Mouse (Mus musculus): ENCODE measurements around the gene Meis2.

Gene Meis2

GRCm38 (mm10) chr2:116065570-116066005, at the start of gene Meis2:
Gene Meis2 (minus strand): TSS chr2:116065839.
- DNase-seq: peak; percentile 31

- no peak for DNase-seq
Observed at GRCm38 (mm10) chr2:116106194-116106593, 40.6 kb upstream of the Meis2 start.

- no peak for DNase-seq
Observed at GRCm38 (mm10) chr2:116105179-116105578, 39.5 kb upstream of the Meis2 start.

GRCm38 (mm10) chr2:116103411-116103996, 37.9 kb upstream of the Meis2 start:
- no peak for DNase-seq

DNA sequence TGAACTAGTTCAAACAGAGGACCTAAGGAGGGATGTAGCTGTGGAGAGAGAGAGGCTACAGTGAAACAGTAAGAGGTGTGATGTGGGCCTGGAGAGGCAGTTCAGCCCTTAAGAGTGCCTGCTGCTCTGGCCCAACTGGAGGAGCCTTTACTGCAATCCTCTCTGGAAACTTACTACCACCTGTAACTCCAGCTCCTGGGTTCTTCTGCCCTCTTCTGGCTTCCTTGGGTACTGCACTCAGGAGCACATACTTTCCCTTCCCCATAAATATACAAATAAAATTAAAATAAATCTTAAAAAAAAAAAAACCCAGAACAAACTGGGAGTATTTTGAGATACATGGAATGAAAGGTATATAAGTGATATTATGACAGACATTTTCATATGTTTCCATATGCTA, 35.6 kb upstream of the Meis2 start:
- DNase-seq: peak; percentile 66

GRCm38 (mm10) chr2:116080961-116081360, 15.3 kb upstream of the Meis2 start:
- DNase-seq: no peak

- DNase-seq: no peak
Observed at GRCm38 (mm10) chr2:116078841-116079240, 13.2 kb upstream of the Meis2 start.

GRCm38 (mm10) chr2:116077716-116078115, 12.1 kb upstream of the Meis2 start:
- DNase-seq: no peak

DNA sequence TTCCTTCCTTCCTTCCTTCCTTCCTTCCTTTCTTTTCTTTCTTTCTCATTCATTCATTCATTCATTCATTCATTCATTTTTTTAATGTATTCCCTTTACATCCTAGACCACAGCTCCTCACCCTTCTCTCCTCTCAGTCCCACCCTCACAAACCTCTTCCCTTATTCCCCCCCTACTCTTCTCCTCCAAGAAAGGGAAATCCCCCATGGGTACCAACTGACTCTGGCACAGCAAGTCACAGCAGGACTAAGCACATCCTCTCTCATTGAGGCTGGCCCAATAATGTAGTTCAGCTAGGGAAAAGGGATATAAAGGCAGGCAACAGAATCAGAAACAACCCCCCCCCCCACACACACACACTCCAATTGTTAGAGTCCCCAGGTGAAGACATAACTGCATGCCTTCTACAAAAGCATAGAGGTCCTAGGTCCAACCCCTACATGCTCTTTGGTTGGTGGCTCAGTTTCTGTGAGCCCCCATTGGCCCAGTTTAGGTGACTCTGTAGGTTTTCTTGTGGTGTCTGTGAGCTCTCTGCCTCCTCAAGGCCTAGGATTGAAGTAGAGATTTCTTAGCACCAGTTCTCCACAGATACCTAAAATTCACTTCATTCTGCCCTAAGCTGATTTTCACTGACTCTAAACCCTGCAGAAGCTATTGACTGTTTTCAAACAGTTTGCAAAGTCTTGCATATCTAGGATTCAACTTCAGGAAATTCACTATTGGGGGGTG, 11.3 kb upstream of the Meis2 start:
- DNase-seq: no peak

DNA sequence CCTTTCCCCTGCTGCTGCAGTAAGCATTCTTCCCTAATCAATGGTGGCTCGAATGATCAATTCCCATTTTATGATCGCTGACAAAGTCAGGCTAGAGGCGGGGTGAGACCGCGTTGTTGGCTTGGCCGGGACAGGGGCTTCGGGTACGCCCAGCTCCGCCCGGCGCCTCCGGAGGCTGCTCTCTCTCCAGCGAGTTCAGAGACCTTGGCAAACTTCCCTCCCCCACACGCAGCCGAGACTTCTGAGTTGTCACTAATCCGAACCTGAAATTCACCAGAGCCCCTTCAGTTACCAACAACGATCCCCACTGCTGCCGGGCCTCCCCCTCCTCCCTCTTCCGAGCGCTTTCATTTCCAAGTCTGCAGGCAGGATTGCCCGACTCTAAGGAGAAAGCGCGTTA, 10.3 kb upstream of the Meis2 start:
- DNase-seq: peak; percentile 10

DNA sequence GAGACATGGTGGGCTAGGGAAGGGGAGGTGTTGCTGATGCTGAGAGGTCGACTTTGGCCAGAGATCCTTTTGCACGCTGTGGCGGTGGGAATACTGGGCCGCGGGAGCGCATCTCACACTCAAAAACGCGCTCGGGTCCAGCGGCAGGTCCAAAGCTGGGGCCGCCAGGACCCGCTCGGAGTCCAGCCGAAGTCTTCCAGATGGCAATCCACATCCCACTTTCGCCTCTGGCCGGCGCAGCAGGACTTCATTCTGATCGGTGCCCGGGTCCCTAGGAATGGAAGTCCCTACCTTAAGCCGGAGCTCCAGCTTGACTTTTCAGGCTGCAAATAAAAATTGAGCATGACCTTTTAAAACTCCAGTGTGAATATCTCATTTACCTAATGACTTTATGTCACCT, 9.8 kb upstream of the Meis2 start:
- DNase-seq: no peak

DNA sequence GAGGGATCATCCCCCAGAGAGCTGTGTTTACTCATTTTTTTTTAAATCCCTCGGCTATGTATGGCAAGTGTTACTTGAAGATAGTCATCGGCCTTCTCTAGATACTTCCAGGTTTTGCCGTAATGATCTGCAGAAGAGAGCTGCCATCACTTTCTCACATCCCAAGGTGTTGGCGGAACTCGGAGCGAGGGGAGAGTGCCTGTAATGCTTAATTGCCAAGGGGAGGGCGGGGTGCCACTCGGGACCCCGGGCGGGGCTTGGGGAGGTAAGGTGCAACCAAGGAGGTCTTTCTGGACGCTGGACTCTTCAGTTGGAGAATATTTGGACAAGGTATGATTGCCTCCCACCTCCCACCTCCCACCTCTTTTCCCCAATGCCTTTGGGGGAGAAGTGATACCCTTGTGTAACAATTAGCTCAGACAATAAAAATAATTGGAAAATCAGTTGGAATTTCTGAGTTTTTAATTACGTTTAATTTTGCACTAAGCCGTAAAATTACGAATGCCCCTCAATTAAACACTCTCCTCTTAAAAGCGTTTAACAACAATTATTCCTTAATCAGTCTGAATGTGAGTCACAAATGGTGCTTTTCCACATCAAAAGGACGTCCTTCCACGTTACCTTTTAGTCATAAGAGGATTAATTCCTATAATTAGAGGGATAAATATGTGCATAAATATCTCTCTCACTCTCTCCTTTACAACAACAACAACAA, 9.2 kb upstream of the Meis2 start:
- no peak for DNase-seq

DNA sequence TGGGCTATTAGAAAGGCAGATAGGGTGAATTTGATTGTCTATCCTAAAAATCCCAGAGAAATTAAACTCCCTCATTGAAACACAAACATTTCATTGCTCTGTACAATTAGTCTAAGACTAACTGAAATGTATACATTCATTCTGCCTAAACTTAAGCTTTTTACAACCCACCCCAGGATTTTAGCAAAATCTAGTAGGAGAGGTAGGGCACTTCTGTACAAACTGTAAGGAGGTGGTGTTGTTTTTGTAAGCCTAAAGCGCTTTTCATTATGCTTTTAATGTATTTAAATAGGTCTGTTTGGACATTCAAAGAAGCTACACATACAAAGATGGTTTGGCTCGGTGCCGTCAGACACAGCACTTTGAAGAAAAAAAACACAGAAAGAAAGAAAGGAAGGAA, 8.4 kb upstream of the Meis2 start:
- no peak for DNase-seq

- DNase-seq: no peak
Observed at GRCm38 (mm10) chr2:116073311-116073904, 7.8 kb upstream of the Meis2 start.

DNA sequence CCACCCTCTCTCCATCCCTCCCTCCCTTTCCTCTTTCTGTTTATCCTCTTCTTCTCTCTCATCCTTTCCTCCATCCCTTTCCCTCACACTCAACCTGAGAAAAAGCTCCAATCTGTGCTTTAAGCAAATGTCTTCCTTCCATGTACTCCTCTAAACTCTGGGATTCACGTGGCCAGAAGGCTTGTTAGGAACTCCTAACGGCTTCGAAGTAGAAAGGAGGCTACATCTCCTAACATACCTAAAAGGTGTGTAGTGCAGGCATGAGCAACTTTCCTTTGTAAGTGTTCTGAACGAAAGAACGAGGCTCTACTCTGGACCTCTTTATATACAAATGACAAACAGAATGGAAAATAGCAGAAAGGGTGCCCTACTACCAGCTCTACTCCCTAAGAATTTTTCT, 7.1 kb upstream of the Meis2 start:
- DNase-seq: no peak

- DNase-seq: no peak
Observed at GRCm38 (mm10) chr2:116072321-116072640, 6.6 kb upstream of the Meis2 start.

GRCm38 (mm10) chr2:116071571-116072320, 6.1 kb upstream of the Meis2 start:
- DNase-seq: peak; percentile 42

- DNase-seq: no peak
Observed at GRCm38 (mm10) chr2:116070614-116071425, 5.2 kb upstream of the Meis2 start.

DNA sequence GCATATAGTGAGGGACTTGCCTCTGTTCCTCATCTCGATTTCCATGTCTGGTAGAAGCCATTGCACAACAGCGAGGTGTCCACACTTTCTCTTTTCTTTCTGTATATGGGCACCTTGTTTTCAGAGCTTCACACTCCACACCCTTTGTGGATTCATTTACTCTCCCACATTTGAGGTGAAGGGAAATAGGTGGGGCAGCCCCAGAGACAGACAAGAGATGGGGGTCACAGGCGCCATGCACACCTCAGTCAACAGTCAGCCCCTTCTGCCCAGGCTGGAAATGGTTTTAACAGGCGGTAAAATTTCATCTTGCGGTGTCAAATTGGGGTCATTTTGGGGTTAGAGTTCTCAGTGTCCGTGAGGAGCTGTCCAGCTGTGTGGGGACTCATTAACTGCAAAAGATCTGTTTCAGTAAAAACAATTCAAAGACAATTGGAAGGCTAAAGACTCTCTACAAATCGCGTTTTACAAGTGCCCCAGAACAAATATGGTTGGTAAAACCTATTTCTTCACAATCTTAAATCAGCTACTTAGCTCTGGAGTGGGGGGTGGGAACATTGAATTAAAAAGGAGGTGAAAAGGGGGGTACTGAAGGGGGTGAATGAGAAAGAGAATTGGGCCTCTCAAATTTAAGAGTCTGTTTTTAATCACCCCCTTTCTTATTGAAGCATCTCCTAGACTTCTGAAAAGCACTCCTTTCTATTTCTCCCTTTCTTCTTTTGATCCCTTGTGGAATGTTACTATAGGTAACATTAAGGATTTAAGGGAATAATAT, 4.0 kb upstream of the Meis2 start:
- no peak for DNase-seq

GRCm38 (mm10) chr2:116068901-116069300, 3.3 kb upstream of the Meis2 start:
- no peak for DNase-seq

DNA sequence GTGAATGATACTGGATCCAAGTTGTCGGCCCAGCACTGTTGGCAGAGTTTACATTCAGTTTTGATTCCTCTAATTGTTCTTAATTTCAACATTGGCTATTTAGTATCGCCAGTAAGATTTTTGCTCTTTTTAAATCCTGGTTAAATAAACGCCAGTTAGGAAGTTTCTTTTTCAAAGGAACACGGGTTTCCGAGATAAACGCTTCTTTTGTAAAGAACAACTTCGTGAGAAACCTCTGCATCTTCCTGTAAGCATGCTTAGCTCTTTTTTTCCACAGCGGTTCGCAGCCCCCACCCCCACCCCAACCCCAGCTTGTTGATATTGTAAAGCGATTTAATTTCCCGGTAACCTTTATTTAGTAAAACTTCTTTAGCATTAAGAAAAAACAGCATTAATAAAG, 2.8 kb upstream of the Meis2 start:
- no peak for DNase-seq
